Mouse (Mus musculus) WW6 (cell line): ENCODE results near the gene Fer.

Source experiments
- DNase-seq: peaks from one replicate; pipeline ENCODE4 v3.0.0-alpha.2; 2013; ENCODE audit warnings: low read depth, low spot score

Fer gene

GRCm38 (mm10) chr17:64140063-64140850 is 277.4 kb downstream of the Fer start:
- no peak for DNase-seq

GRCm38 (mm10) chr17:64141856-64142255 is 279.0 kb downstream of the Fer start:
- no peak for DNase-seq

- DNase-seq, result no peak
Measured at GRCm38 (mm10) chr17:64146409-64146808, 283.5 kb downstream of the Fer start.

DNA sequence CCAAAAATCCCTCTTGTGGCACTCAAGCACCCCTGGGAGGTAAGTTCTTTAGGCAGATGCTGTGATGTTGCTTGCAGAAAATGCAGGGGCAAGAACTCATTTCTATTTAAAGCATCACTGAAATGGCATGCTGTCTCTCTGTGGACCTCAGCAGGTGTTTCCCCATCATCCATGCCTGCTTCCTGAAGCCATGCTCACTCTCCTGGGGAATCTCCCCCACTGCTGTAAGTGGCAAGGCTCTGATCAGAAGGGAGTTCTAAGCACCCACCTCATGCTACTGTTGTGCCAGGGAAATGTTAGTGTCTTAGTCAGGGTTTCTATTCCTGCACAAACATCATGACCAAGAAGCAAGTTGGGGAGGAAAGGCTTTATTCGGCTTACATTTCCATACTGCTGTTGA is 287.9 kb downstream of the Fer start:
- DNase-seq, result no peak

- DNase-seq, result no peak
Measured at GRCm38 (mm10) chr17:64167731-64168130, 304.9 kb downstream of the Fer start.

DNA sequence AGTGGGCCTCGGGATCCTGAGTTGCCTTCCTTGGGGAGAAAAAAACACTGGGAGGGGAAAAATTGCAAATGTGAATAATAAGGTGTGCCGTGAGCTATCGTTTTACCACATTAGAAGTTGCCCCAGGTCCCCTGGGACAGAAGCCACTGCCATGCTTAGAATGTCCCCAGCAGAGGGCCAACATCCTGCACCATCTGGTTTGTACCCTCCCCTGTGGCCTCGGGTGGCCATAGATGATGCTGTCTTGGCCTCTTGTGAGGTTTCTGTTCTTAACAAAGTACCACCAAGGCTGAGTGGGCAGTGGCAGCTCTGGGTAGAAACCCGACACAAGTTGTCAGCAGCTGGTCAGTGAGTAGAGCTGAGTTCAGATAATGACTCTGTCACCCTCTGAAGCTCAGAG is 307.2 kb downstream of the Fer start:
- no peak for DNase-seq

GRCm38 (mm10) chr17:64172474-64172873 is 309.6 kb downstream of the Fer start:
- DNase-seq, result no peak

- no peak for DNase-seq
Measured at GRCm38 (mm10) chr17:64180546-64180945, 317.7 kb downstream of the Fer start.

GRCm38 (mm10) chr17:64181291-64181690 is 318.4 kb downstream of the Fer start:
- no peak for DNase-seq

DNA sequence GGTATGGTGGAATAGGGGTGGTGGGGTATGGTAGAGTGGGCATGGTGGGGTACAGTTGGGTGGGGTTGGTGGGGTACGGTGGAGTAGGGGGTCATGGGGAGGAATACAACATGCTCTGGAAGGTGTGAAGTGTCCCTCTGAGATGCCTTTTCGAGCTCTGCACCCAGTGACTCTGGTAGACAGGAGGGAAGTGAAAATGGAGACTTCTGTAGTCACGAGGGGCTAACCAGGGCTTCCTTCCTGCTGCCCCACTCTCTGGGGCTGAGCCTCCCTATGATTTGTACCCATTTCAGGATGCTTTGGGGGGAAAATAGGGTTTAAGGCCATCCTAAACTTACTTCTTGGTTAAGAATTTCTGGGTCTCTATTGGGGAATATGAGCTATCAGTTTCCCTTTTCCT is 319.7 kb downstream of the Fer start:
- DNase-seq, result no peak

GRCm38 (mm10) chr17:64183196-64183595 is 320.3 kb downstream of the Fer start:
- no peak for DNase-seq
